Mouse (Mus musculus): ENCODE data around the gene Gm6401.
"Not testable (repeated sequence)": the region's sequence is repeated elsewhere in the genome, so short reads cannot be mapped to it uniquely, and the experiment has no call there.

The Gm6401 gene

DNA sequence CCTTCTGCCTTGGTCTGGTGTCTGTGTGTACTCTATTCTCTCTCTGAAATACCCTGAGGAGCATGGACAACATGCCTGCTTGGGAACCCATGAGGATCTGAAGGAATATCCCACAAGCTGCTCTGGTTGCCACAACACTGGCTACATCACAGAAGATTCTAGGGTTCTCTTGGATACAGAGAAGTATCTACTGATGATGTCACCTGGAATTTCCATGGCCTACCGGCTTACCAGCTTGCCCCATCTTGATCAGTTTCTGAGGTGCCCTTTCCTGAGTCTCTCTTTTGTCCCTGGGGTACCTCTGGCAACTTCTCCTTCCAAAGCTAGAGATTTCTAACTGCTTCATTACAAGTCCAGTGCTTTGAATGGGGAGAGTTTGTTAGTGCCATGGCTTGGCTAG, at the start of gene Gm6401:
Gm6401 (minus strand) TSS at position 101 of the 400 bp plus-strand sequence.
- DNase-seq, result not testable (repeated sequence)

DNA sequence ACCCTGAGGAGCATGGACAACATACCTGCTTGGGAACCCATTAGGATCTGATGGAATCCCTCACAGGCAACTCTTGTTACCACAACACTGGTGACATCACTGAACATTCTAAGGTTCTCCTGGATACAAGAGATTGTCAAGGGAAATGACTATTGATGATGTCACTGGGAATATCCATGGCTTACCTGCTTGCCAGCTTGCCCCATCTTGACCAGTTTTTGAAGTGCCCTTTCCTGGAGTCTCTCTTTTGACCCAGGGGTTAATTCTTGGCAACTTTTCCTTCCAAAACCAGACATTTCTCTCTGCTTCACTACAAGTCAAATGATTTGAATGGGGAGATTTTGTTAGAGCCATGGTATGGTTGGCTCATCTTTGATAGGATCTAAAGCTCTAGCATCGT, 15.5 kb upstream of the Gm6401 start, which contains the start of gene Gm3543:
Gm3543 (minus strand) TSS at position 101 of the 400 bp plus-strand sequence.
- not testable (repeated sequence) for DNase-seq

DNA sequence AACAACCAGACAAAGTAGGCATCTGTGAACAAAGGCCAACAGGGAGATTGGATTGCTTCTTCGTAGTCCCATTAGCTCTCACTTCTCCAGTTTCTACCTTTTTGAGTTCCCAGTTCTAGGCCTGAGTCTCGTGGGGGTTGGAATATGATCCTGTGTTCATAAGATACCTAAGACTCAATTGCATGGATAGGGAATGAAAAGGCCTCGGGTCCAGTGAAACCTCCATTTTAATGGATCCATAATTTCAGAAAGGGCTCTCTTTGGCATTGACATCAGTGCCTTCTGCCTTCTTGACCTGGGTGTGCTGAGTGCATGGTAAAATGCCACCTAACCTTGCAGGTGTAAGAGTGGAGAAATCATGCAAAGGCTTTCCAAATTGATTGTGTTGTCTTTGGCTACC, 869 bp upstream of the Gm6401 start:
- not testable (repeated sequence) for DNase-seq

DNA sequence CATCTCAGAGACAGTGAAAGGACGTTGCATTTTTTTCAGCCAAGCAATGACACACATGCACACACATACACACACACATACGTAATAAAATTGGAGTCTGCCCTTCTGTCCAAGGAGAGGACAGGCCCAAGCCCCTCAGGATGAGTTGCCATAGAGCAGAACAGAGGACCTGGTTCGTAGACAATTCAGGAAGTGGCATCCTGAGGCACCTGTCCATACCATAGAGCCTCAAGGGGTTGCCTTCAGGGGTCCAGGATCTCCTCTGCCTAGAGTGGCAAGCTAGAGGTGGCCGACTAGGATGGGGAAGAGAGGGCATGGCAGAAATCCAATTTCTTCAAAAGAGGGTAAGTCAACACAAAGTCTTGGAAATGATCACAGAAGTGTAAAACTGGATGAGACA, 3.6 kb downstream of the Gm6401 start:
- not testable (repeated sequence) for DNase-seq

DNA sequence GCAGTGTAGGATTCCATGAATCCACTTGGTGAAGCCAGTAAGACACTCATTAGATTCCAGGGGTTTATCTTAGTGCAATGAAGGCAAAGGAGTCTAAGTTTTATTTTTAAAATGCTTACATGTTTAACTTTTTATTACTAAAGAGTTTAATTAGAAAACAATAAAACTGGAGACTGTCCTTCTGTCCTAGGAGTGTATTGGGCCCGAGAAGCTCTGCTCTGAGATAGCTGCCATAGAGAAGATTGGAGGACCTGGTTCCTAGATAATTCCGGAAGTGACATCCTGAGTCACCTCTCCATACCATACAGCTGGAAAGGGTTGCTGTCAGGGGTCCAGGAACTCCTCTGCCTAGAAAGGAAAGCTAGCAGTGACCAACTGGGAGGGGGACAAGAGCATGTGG, 24.0 kb downstream of the Gm6401 start, which contains the start of gene 1700024B05Rik:
1700024B05Rik (plus strand) TSS at position 301 of the 400 bp plus-strand sequence.
- not testable (repeated sequence) for DNase-seq

DNA sequence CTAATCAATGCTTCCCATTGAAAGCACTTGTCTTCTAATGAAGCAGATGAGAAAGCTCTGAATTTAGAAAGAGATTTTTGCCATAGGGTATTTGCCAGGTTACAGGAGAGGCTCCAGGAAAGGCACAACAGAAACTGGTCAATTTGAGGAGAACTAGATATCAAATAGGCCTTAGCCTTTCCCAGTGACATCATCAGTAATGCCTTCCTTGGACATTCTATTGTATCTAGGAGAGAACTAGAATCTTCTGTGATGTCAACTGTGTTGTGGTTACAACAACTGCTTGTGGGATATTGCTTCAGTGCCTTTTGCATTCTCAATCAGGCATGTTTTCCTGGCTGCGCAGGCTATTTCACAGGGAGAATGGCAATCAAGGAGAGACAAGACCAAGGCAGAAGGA, 43.1 kb downstream of the Gm6401 start, which contains the start of gene 1700049E17Rik1:
1700049E17Rik1 (plus strand) TSS at position 301 of the 400 bp plus-strand sequence.
- DNase-seq, result not testable (repeated sequence)

Data from cerebellum, postnatal 25 days (tissue).